In the genomic region with DNA sequence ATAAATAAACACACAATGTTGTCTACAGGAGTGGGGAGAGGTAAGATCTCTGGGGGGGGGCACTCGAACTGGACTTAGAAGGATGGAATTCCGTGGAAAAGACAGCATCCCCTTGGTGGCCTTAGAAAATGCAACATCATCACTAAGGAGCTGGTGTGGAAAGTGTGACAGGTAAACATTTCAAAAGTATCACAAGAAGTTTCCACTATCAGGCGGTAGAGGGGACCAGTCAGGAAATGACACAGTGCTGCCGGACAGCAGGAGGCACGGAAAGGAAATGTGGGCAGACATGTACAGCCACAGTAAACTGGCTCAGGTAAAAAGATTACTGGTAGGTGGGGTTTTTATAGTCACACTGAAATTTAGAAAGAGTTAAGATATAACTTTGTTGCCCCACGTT, we compare ENCODE assay signal across 24 mouse cellular contexts.
DNase-seq lines count a peak whose midpoint lies in the region; ATAC-seq and TF ChIP-seq lines count a peak whose summit lies in the region.
"Had no signal": no experiment of that assay in that cellular context is flagged by ENCODE, and none has a peak within 500 bp of the region (broad histone marks: within the 10 kb centered on the region; RNA-seq: fewer than 3 reads in every experiment).

No protein-coding gene starts in this region.

- ATAC-seq in common myeloid progenitor, adult 5-6 weeks (replicated peaks; ENCODE audit: low read depth, poor library complexity, severe bottlenecking), result peak; percentile 34; the same call in 1 of the 2 replicates
- ATAC-seq in megakaryocyte, adult 5-6 weeks (ENCODE audit: poor library complexity, severe bottlenecking), result peak; percentile 52
- ATAC-seq in kidney, embryonic 14.5 days (ENCODE audit: low FRiP score, low TSS enrichment), result no peak
- ATAC-seq: intestine, embryonic 16.5 days had no signal

- TF ChIP-seq POLR2A in thymus, adult 2 months (IDR thresholded peaks at IDR 0.05; ENCODE audit: control insufficient read depth, extremely low read depth, insufficient read depth, low read length, poor library complexity), result no peak

- H3K9ac ChIP-seq in kidney, embryonic 14.5 days (ENCODE audit: low read depth, low read length), result no peak overlapping the region
- H3K9ac ChIP-seq: embryonic facial prominence, embryonic 15.5 days; hindbrain, embryonic 13.5 days had no signal

- H3K4me3 ChIP-seq in kidney, embryonic 14.5 days (ENCODE audit: low read length), result no peak overlapping the region
- no peak overlapping the region for H3K4me3 ChIP-seq in thymus, adult 2 months (ENCODE audit: control insufficient read depth, insufficient read depth, low read length)
- H3K4me3 ChIP-seq: embryonic facial prominence, embryonic 15.5 days; erythroblast, embryonic 14.5 days; forebrain, embryonic 10.5 days; gastrocnemius, adult 2 months; heart, embryonic 10.5 days; hindbrain, embryonic 13.5 days had no signal

- H3K4me2 ChIP-seq in kidney, embryonic 14.5 days (replicated peaks; ENCODE audit: low read depth, low read length), result no peak overlapping the region
- H3K4me2 ChIP-seq: embryonic facial prominence, embryonic 15.5 days; hindbrain, embryonic 13.5 days had no signal

- H3K4me1 ChIP-seq in kidney, embryonic 14.5 days (ENCODE audit: control insufficient read depth, insufficient read depth, low read length), result peaks cover 7% of the 10 kb centered on the region; the same call in 1 of the 2 replicates
- H3K4me1 ChIP-seq in thymus, adult 2 months (replicated peaks; ENCODE audit: control insufficient read depth, insufficient read depth, low read length), result peaks cover 3% of the 10 kb centered on the region; the same call in 1 of the 2 replicates

- H3K36me3 ChIP-seq in kidney, embryonic 14.5 days (ENCODE audit: control insufficient read depth, insufficient read depth, low read length), result no peaks in the 10 kb centered on the region
- H3K36me3 ChIP-seq in thymus, adult 2 months (ENCODE audit: control insufficient read depth, insufficient read depth, low read length), result no peaks in the 10 kb centered on the region
- H3K36me3 ChIP-seq: embryonic facial prominence, embryonic 15.5 days; forebrain, embryonic 10.5 days; heart, embryonic 10.5 days; hindbrain, embryonic 13.5 days had no signal

- no peak for TF ChIP-seq CTCF in thymus, adult 2 months (IDR thresholded peaks at IDR 0.05; ENCODE audit: borderline replicate concordance, control insufficient read depth, extremely low read depth, insufficient read depth, low read length, poor library complexity)

- no peaks in the 10 kb centered on the region for H3K9me3 ChIP-seq in kidney, embryonic 14.5 days (ENCODE audit: control insufficient read depth, low read length)
- H3K9me3 ChIP-seq: embryonic facial prominence, embryonic 15.5 days; forebrain, embryonic 10.5 days; heart, embryonic 10.5 days; hindbrain, embryonic 13.5 days had no signal

- DNase-seq in CD4-positive, CD25-positive, alpha-beta regulatory T cell, adult 2 months (ENCODE audit: low read depth, low spot score), result peak; percentile 49
- DNase-seq in right cerebral cortex, postnatal 36 days (ENCODE audit: low spot score in 2 of 2), result no peak
- DNase-seq in retina, postnatal 1 day, result no peak
- no peak for DNase-seq in thymus, adult 2 months
- DNase-seq: adrenal gland, adult 8-10 months; adrenal gland, postnatal 36 days; cerebellum, adult 11-12 months; cerebellum, adult 9-11 months; embryo, embryonic 11 days; gastrocnemius, adult 2 months; gastrocnemius, postnatal 36 days; heart, adult 18-20 months; heart, postnatal 10 days; heart, postnatal 4 days had no signal

- no peaks in the 10 kb centered on the region for H3K27me3 ChIP-seq in kidney, embryonic 14.5 days (ENCODE audit: control insufficient read depth, insufficient read depth, low read length)
- H3K27me3 ChIP-seq in thymus, adult 2 months (ENCODE audit: control insufficient read depth, insufficient read depth, low read length), result no peaks in the 10 kb centered on the region
- H3K27me3 ChIP-seq: embryonic facial prominence, embryonic 15.5 days; hindbrain, embryonic 13.5 days had no signal

- 78% methylated on average over 6 of the region's 6 CpGs for WGBS in kidney, embryonic 14.5 days
- WGBS in thymus, adult 2 months, result 41% methylated on average over 6 of the region's 6 CpGs

- no peak overlapping the region for H3K27ac ChIP-seq in kidney, embryonic 14.5 days (ENCODE audit: low read depth, low read length)
- no peak overlapping the region for H3K27ac ChIP-seq in thymus, adult 2 months (ENCODE audit: control insufficient read depth, insufficient read depth, low read length)
- H3K27ac ChIP-seq: embryonic facial prominence, embryonic 15.5 days; forebrain, embryonic 10.5 days; gastrocnemius, adult 2 months; heart, embryonic 10.5 days; hindbrain, embryonic 13.5 days; hindbrain, postnatal 0 days had no signal
